Mouse (Mus musculus): Measurements from ENCODE around the gene Slc27a5. TPM values are rescaled to one million over a fixed set of nuclear protein-coding genes. Genes with fewer than 3 reads are reported as not detected.

Gene Slc27a5
- polyA plus RNA-seq, 1 experiment = 0.69 TPM

DNA sequence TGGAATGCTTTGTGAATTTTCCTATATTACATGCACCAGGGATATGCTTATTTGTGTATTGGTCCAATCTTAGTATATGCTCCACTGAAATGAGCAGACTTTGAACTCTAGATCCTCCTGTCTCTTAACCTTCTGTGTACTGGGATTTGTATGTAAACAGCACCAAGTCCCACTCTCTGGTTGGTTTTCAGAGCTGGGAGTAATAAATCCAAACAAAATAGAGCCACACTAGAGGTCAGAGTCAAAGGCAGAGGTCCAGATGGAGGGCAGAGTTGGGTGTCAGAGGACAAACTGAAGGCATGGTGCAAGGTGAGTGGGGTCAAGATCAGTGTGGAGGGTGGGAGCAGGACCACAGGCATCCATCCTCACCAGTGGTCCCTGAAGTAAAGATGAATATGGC, 2.1 kb downstream of the Slc27a5 start:
- TF ChIP-seq CTCF (IDR thresholded peaks at IDR 0.05; ENCODE audit: extremely low read depth, insufficient read depth, low read length) (no peak), POLR2A (IDR thresholded peaks at IDR 0.05; ENCODE audit: extremely low read depth, insufficient read depth, low read length) (no peak)
- Histone ChIP-seq H3K4me1 (ENCODE audit: control insufficient read depth, insufficient read depth, low read length) (no peaks in the 10 kb centered on the region), H3K4me3 (ENCODE audit: insufficient read depth, low read length) (no peak overlapping the region), H3K27ac (ENCODE audit: insufficient read depth, low read length) (no peak overlapping the region)

DNA sequence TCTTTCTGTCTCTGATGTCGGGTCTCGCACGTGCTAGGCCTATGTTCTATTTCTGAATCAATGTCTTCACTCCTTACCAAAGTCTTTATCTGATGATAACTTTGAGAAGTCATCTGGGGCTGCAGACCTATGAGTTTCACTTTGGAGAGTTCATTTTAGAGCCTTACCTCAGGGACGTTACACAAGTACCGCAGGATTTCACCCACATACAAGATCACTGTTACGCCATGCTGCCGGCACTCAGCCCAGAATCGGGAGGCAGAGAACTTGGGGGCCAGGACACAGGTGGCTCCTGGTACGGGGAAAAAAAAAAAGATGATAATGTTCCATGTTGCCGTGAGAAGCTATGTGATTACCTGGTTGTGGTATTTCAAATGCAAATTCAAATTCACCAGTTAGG, 4.8 kb downstream of the Slc27a5 start:
- TF ChIP-seq CTCF (IDR thresholded peaks at IDR 0.05; ENCODE audit: extremely low read depth, insufficient read depth, low read length) = no peak
- Histone ChIP-seq H3K4me1 (ENCODE audit: control insufficient read depth, insufficient read depth, low read length) (no peaks in the 10 kb centered on the region), H3K4me3 (ENCODE audit: insufficient read depth, low read length) (no peak overlapping the region), H3K27ac (ENCODE audit: insufficient read depth, low read length) (no peak overlapping the region)

DNA sequence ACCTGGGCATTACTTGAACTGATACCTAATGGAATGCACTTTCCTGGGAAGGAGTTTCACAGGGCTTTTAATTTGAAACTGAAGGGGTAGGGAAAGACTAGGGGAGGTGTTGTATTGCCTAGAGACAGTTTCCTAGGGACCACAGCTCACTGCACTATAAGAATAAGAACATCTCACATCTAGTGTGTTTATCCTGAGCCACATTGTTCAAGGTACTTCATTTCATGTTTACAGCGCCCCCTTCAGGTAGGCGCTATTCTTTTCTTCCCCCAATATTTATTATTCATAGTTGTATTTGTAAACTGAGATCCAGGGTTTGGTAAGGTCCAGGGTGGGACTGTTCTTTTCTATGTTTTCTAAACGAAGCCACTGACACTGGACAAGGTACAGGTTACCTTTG, 5.8 kb downstream of the Slc27a5 start:
- no peak overlapping the region for H3K27ac ChIP-seq (ENCODE audit: insufficient read depth, low read length)
- no peaks in the 10 kb centered on the region for H3K4me1 ChIP-seq (ENCODE audit: control insufficient read depth, insufficient read depth, low read length)
- H3K4me3 ChIP-seq (ENCODE audit: insufficient read depth, low read length) = no peak overlapping the region
- TF ChIP-seq CTCF (IDR thresholded peaks at IDR 0.05; ENCODE audit: extremely low read depth, insufficient read depth, low read length) (no peak), POLR2A (IDR thresholded peaks at IDR 0.05; ENCODE audit: extremely low read depth, insufficient read depth, low read length) (no peak)

DNA sequence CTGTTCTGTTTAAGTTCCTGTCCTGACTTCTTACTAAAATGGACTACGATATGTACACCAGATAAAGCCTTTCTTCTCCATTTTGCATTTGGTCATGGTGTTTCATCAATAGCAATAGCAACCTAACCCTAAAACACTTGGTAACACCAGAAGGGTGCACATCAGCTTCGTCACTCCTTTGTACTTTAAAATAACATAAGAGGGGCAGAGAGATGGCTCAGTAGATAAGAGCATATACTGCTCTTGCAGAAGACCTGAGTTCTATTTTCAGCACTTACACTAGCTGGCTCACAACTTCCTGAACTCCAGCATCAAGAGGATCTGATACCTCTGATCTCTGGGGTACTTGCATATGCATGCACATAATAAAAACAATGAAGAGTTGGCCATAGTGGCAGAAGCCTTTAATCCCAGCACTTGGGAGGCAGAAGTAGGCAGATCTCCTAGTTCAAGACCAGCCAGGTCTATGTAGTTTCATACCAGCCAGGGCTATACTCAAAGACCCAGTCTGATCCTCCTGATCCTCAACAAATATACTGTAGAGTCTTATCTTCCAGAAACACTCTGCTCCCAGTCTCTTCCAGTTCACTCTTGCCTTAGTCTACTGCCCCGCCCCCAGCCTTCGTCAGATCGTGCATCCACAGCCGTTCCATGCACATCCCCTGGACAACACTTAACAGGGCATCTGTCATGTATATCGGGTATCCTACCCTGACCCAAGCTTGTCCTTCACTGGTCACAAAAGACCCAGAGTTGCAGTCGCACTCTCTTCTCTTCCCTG, 10.4 kb downstream of the Slc27a5 start:
- Histone ChIP-seq H3K27ac (ENCODE audit: insufficient read depth, low read length) (no peak overlapping the region), H3K4me1 (ENCODE audit: control insufficient read depth, insufficient read depth, low read length) (no peaks in the 10 kb centered on the region), H3K4me3 (ENCODE audit: insufficient read depth, low read length) (no peak overlapping the region)
- TF ChIP-seq CTCF (IDR thresholded peaks at IDR 0.05; ENCODE audit: extremely low read depth, insufficient read depth, low read length) = no peak
- TF ChIP-seq POLR2A (IDR thresholded peaks at IDR 0.05; ENCODE audit: extremely low read depth, insufficient read depth, low read length) = no peak

DNA sequence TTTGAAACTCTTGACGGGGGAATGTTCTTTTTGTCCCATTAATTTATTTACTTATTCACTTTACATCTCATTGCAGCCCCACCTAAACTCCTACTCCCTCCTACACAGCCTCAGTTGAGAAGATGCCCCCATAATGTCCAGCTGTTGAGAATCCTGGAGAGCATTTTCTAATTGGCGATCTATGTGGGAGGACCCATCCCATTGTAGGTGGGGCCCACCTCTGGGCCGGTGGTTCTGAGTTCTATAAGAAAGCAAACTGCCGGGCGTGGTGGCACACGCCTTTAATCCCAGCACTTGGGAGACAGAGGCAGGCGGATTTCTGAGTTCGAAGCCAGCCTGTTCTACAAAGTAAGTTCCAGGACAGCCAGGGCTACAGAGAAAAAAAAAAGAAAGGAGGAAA, 11.1 kb downstream of the Slc27a5 start:
- H3K4me3 ChIP-seq (ENCODE audit: insufficient read depth, low read length) = no peak overlapping the region
- TF ChIP-seq POLR2A (IDR thresholded peaks at IDR 0.05; ENCODE audit: extremely low read depth, insufficient read depth, low read length) = no peak
- no peak for TF ChIP-seq CTCF (IDR thresholded peaks at IDR 0.05; ENCODE audit: extremely low read depth, insufficient read depth, low read length)
- no peak overlapping the region for H3K27ac ChIP-seq (ENCODE audit: insufficient read depth, low read length)
- no peaks in the 10 kb centered on the region for H3K4me1 ChIP-seq (ENCODE audit: control insufficient read depth, insufficient read depth, low read length)

DNA sequence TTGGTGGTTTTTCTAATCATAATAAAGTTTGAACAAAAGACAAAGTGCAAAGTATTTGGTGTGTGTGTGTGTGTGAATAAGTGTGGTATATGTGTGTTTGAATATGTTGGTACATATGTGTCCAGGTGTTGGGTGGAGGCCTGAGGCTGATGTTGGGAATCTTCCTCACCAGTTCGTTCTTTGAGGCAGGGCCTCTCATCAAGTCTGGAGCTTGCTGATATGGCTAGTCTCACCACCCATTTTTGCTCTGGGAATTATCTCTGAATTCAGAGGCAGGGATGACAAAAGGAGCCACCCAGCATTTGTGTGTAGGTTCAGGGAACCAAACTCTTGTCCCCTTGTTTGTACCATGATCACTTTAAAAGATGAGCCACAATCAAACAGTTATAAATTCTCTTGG, 12.3 kb downstream of the Slc27a5 start:
- TF ChIP-seq CTCF (IDR thresholded peaks at IDR 0.05; ENCODE audit: extremely low read depth, insufficient read depth, low read length) = no peak
- no peak for TF ChIP-seq POLR2A (IDR thresholded peaks at IDR 0.05; ENCODE audit: extremely low read depth, insufficient read depth, low read length)
- Histone ChIP-seq H3K4me1 (ENCODE audit: control insufficient read depth, insufficient read depth, low read length) (no peaks in the 10 kb centered on the region), H3K27ac (ENCODE audit: insufficient read depth, low read length) (no peak overlapping the region), H3K4me3 (ENCODE audit: insufficient read depth, low read length) (no peak overlapping the region)

DNA sequence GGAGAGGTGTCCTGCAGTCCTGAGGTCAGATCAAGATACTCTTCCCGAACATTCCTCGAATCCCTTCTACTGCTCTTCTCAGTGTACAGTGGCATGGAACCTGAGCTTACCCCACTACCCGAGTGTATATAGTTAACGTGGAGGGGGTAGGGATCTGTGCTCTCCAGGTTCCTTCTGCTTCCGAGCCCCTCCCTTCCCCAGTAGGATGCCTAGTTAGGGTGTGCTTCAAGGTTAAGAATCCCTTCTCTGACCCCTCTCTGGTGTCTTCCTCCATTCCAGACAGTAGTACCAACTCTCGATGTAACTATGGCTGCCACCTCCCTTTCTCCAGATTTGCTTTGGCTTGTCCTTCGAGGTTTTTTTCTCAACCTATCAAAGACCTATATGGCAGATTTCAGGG, 17.7 kb downstream of the Slc27a5 start:
- Histone ChIP-seq H3K27ac (ENCODE audit: insufficient read depth, low read length) (no peak overlapping the region), H3K4me3 (ENCODE audit: insufficient read depth, low read length) (no peak overlapping the region), H3K4me1 (ENCODE audit: control insufficient read depth, insufficient read depth, low read length) (no peaks in the 10 kb centered on the region)
- no peak for TF ChIP-seq POLR2A (IDR thresholded peaks at IDR 0.05; ENCODE audit: extremely low read depth, insufficient read depth, low read length)
- no peak for TF ChIP-seq CTCF (IDR thresholded peaks at IDR 0.05; ENCODE audit: extremely low read depth, insufficient read depth, low read length)

DNA sequence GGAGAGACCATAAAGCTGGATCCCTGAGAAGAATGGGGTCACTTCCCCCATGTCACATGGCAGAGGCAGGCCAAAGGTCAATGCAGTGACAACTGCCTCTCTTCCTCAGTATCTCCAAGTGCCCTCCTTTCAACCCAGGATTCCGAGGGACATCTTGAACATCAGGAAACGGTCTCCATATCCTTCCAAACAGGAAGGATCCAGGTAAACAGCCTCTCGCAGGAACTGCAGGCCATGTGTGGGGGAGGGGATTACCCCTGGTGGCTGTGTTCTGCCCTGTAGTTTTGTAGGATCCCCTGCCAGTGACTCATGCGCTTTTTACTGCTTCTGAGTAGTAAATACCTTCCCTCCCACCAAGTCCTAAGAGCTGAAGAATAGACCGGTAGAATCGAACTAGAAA, 18.2 kb downstream of the Slc27a5 start:
- H3K27ac ChIP-seq (ENCODE audit: insufficient read depth, low read length) = no peak overlapping the region
- TF ChIP-seq CTCF (IDR thresholded peaks at IDR 0.05; ENCODE audit: extremely low read depth, insufficient read depth, low read length) = no peak
- H3K4me1 ChIP-seq (ENCODE audit: control insufficient read depth, insufficient read depth, low read length) = no peaks in the 10 kb centered on the region
- no peak overlapping the region for H3K4me3 ChIP-seq (ENCODE audit: insufficient read depth, low read length)

DNA sequence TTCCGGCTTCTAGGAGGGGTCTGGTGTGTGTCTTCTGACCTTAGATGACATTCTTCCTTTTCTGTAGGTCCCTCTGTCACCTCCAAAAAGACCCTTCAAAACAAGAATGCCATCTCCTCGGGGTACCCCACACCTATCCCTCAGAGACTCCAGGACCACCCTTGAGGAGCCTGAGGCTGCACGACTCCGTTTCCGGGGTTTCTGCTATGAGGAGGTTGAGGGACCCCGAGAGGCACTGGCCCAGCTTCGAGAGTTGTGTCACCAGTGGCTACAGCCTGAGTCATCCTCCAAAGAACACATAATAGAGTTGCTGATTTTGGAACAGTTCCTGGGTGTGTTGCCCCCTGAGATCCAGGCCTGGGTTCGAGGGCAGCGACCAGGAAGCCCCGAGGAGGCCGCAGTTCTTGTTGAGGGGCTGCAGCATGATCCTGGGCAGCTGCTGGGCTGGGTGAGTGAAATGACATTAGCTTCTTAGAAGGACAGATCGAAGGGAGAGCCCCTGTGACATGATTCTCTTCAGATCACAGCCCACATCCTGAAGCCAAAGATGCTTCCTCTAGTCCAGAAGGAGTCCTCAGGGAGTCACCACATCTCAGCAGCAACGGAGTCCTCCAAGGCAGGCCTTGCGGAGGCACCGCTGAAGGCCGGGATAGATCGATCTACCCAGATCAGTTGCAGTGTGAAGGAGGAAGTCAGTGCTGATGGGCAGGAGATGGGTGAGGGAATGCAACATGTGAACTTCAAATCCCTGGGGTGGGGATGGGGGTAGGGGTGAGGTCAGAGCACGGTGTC, 18.9 kb downstream of the Slc27a5 start:
- H3K4me3 ChIP-seq (ENCODE audit: insufficient read depth, low read length) = peak overlapping the region; percentile 48; the same call in 1 of the 2 replicates
- H3K27ac ChIP-seq (ENCODE audit: insufficient read depth, low read length) = no peak overlapping the region
- TF ChIP-seq POLR2A (IDR thresholded peaks at IDR 0.05; ENCODE audit: extremely low read depth, insufficient read depth, low read length) = no peak
- no peak for TF ChIP-seq CTCF (IDR thresholded peaks at IDR 0.05; ENCODE audit: extremely low read depth, insufficient read depth, low read length)
- H3K4me1 ChIP-seq (ENCODE audit: control insufficient read depth, insufficient read depth, low read length) = no peaks in the 10 kb centered on the region

Measured in cortical plate, adult 2 months (tissue).